Mouse (Mus musculus): ENCODE measurements at regions not wholly inside any gene's neighbourhood (a gene's known extent, or its start where the extent isn't known, plus 50 kb on each side); places are given as distances from the start of the nearest gene placed in this dataset.
"Not testable (repeated sequence)": the region's sequence is repeated elsewhere in the genome, so short reads cannot be mapped to it uniquely, and the experiment has no call there.

GRCm38 (mm10) chr5:78075203-78075602 is 667.4 kb upstream of the Igfbp7 start:
- in situ Hi-C loops (cut with MboI; ENCODE audit: low sequenced_read_pairs) = no loop called here

- in situ Hi-C loops (cut with MboI; ENCODE audit: low sequenced_read_pairs) = no loop called here
Observed at GRCm38 (mm10) chr5:78032554-78033250, 624.9 kb upstream of the Igfbp7 start.

- in situ Hi-C loops (cut with MboI; ENCODE audit: low sequenced_read_pairs) = no loop called here
Observed at GRCm38 (mm10) chr5:78017523-78017922, 609.7 kb upstream of the Igfbp7 start.

DNA sequence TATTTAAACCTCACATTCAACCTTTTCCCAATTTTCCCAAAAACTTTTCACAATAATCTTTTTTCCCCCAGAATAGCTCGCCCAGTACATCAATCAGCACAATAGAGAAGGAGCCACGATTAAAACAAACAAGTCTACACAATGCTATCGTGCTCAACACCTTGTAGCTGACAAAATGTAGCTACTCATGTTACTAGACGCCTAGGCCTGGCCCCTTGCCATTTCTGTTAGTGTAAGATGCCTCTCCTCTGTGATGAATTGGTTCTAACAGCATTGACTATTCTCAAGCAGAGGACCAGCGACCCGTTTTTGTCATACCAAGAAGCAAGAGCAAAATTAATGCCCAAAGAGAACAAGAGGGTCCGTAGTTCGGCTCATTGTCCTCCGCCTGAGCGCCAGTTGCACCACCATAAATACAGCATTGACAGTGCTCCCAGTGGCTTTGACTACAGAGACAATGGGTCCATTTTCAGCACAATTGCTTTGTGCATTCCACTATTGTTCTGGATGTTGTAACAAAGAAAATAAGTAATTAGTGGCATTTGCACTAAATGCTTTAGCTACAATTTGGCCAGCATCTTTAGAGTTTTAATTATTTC is 578.7 kb upstream of the Igfbp7 start:
- in situ Hi-C loops (cut with MboI; ENCODE audit: low sequenced_read_pairs) = no loop called here

DNA sequence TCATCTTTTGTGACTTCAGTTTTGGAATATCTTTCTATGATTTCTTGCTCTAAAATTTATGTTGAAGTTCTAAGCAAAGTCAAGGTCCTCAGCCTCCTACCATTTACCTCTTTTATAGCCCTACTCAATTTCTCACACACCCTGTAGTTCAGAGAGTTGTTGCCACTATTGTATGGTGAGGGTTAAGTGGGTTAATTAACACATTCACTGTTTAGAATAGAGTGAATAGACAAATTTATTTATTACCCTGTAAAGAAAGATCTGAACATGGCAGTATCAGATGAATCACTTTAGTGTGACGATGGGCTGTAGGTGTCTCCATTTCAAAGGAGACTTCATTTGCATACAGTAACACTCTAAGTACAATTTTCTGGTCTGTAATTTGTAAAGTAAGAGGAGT is 577.4 kb upstream of the Igfbp7 start:
- in situ Hi-C loops (cut with MboI; ENCODE audit: low sequenced_read_pairs) = no loop called here

- in situ Hi-C loops (cut with MboI; ENCODE audit: low sequenced_read_pairs) = not testable (repeated sequence)
Observed at GRCm38 (mm10) chr5:77940021-77940420, 532.2 kb upstream of the Igfbp7 start.

GRCm38 (mm10) chr5:77931874-77932273 is 524.0 kb upstream of the Igfbp7 start:
- in situ Hi-C loops (cut with MboI; ENCODE audit: low sequenced_read_pairs) = no loop called here

DNA sequence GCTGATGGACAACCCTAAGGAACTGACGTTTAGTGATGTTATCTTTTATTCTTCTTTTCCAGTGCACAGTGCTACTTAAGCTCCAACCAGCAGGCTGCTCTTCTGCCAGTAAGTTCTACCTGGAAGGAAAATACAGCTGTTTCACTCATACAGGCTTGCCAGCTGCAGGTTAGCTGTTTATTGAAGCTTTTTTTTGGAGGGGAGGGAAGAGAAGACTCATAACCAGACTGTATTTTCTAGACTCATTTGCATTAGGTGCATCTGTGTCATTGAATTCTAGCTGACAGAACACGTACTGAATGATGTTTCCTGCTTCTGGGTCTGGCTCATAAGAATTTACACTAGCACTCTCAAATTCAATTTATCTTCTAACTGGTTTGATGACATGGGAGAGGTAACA is 513.3 kb upstream of the Igfbp7 start:
- in situ Hi-C loops (cut with MboI; ENCODE audit: low sequenced_read_pairs) = no loop called here

- in situ Hi-C loops (cut with MboI; ENCODE audit: low sequenced_read_pairs) = no loop called here
Observed at GRCm38 (mm10) chr5:77917086-77917676, 509.3 kb upstream of the Igfbp7 start.

DNA sequence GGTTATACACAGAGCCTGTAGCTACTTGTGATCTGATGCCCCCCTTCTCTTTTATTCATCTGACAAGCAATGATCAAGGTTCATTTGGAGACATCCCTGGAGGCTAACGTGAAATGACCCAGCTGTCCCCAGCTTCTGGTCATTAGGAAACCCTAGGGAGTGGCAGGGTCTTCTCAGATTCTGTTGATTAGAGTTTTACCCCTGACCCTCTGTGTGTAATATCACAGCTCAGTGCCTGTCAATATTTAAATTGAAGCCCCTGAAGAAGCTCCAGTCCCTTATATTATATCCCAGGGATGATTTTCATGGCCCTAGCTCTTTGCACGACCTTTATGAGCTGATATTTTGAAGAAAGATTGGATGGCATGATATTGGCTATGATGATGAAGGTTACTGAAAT is 508.5 kb upstream of the Igfbp7 start:
- in situ Hi-C loops (cut with MboI; ENCODE audit: low sequenced_read_pairs) = no loop called here

DNA sequence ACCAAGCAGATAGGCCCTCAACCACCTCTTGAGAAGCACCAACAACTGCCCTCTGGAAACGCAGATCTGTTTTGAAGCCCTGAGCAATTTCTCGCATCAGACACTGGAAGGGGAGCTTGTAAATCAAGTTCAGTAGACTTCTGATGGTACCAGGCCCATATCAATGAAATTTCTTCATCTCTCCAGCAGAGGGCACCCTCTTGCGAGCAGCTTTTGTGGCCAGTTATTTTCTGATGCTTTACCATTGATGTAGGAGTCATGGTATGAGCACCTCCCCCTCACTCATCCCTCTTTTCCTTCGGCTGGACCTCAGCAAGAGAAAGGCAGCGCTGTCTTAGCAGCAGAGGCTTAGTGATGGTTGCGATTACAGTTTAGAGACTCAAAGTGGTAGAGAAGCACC is 501.4 kb upstream of the Igfbp7 start:
- in situ Hi-C loops (cut with MboI; ENCODE audit: low sequenced_read_pairs) = no loop called here

- in situ Hi-C loops (cut with MboI; ENCODE audit: low sequenced_read_pairs) = not testable (repeated sequence)
Observed at GRCm38 (mm10) chr5:77892024-77892423, 484.2 kb upstream of the Igfbp7 start.

GRCm38 (mm10) chr5:77888534-77888933 is 480.7 kb upstream of the Igfbp7 start:
- in situ Hi-C loops (cut with MboI; ENCODE audit: low sequenced_read_pairs) = no loop called here

DNA sequence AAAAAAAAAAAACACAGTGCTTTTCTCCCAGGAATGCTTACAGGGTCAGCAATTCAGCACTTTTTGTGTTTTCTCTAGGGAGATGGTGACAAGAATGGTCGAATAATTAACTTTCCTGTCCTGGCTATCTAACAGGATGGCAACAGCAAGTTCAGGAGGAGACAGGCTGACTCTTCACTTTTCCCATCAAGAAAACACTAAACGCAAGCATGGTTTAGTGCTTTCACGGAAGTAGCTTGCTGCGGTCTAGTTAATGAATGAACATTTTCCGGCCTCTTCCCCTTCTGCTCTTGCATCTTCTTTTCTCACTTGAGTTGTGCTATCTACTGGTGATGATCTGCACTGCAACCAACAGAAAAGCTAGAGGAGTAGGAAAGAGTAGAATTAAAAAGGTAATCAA is 463.6 kb upstream of the Igfbp7 start:
- in situ Hi-C loops (cut with MboI; ENCODE audit: low sequenced_read_pairs) = no loop called here

DNA sequence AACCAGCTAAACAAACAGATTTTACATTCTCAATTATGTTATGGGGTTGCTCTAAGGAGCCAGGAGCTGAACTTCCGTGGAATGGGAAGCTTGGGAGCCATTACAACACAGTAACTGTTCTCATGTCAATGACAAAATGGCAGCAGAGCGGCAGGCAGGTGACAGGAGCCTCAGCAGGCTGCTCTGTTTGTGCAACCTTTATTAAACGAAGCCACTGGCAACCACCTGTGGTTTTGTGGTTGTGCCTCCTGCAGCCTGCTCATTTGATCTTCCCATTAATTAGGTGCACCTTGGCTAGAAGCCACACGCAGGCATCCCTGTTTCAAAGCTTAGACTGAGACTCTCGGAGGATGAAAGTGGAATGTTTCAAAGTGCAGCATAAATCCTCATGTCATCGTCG is 457.5 kb upstream of the Igfbp7 start:
- in situ Hi-C loops (cut with MboI; ENCODE audit: low sequenced_read_pairs) = no loop called here

GRCm38 (mm10) chr5:77855191-77855590 is 447.4 kb upstream of the Igfbp7 start:
- in situ Hi-C loops (cut with MboI; ENCODE audit: low sequenced_read_pairs) = no loop called here

DNA sequence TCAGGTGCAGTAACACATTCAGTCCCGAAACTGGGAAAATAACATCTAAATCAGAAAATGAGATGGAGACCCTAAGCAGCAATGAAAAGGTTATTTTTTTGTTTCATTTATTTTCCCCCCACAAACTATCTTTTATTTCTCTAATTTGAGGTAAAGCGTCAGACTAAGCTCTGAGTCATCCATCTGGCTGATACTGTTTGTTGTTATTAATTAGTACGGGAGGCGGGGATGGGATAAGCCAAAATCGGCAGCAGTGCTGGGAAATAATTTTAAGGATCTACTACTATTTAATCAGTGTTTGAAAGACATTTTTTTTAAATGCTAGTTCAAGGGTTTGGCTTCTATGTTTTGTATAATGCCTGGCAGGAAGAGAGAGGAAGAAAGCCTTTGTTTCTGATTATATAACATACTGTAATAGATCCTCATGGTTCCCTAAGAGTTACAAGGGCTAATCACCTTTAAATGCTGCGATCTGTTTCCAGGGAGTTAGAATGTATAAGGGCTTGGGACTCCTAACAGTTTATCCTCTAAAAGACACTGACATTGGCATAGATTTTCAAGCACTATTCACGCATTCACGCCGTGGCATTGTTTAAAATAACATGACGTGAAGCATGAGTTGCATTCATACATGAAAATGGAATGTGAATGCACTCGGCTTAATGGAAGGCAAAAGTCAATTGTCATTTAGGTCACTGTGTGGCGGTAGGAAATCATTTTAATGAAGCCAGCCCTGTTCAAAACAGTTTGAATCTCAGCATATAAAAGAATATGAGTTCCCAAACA is 446.4 kb upstream of the Igfbp7 start:
- in situ Hi-C loops (cut with MboI; ENCODE audit: low sequenced_read_pairs) = no loop called here

- in situ Hi-C loops (cut with MboI; ENCODE audit: low sequenced_read_pairs) = no loop called here
Observed at GRCm38 (mm10) chr5:77851645-77852044, 443.8 kb upstream of the Igfbp7 start.

- in situ Hi-C loops (cut with MboI; ENCODE audit: low sequenced_read_pairs) = no loop called here
Observed at GRCm38 (mm10) chr5:77838186-77839097, 430.6 kb upstream of the Igfbp7 start.

DNA sequence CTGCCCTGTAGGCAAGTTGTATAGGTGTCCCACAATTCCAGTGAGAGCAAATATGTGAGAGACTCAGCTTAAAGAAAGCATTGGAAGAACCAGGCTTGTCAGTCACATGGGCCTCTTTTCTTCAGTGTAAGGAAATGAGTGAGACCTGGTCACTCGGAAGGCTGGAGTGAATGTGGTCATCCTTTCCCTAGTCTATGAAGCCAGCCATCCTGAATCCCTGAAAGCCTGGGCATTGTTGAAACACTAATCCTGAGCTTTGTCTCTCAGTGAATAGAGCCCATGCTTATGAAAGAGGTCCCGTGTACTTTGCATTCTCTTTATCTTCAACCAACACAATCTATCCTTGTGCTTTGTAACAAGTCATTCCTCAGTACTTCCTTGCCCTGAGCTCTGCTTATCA is 420.1 kb upstream of the Igfbp7 start:
- in situ Hi-C loops (cut with MboI; ENCODE audit: low sequenced_read_pairs) = no loop called here

- in situ Hi-C loops (cut with MboI; ENCODE audit: low sequenced_read_pairs) = no loop called here
Observed at GRCm38 (mm10) chr5:77826063-77826462, 418.2 kb upstream of the Igfbp7 start.

Measured in CH12F3 (cell line).